ENCODE assay signal across 16 mouse cellular contexts in the genomic region with DNA sequence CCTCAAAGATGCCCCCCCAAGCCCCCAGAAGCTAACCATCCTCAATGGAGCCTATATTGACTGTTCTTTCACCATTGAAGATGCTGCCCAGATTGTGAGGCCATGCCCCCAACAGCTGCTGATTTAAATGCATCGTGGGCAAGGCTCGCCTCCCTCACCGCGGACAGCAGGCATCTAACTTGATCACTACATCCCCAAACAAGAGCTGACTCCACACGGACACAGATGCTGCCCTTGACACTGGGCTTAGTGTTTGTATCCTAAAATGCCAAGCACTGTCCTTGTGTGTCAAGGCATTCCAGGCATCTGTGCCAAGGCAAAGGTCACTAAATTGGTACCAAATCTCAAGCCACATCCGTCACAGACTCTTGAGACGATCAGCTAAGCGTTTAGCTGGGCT.
"Had no signal": no experiment of that assay in that cellular context is flagged by ENCODE, and none has a peak within 500 bp of the region (broad histone marks: within the 10 kb centered on the region; RNA-seq: fewer than 3 reads in every experiment).

No protein-coding gene starts in this region.

- DNase-seq: gastrocnemius, adult 2 months; gastrocnemius, postnatal 10 days; gastrocnemius, postnatal 25 days; heart, adult 18-20 months; heart, postnatal 10 days; heart, postnatal 4 days; kidney, adult 11 months; kidney, adult 2 months; kidney, adult 9 months; kidney, postnatal 14 days; kidney, postnatal 36 days; layer of hippocampus, adult 9-11 months; layer of hippocampus, postnatal 36 days; liver; liver, embryonic 13.5 days; liver, postnatal 0 days had no signal
